Mouse (Mus musculus) right cerebral cortex, postnatal 10 days (tissue): Measurements from ENCODE around the gene Birc6.
A peak's percentile ranks its signal among the peaks of the same experiment; 100 is the strongest.

ENCODE experiments used
- DNase-seq, 2 experiments: peaks; one replicate each; pipeline ENCODE4 v3.0.0; 2021; ENCODE audit warnings: low spot score in 2 of 2

Gene Birc6

GRCm38 (mm10) chr17:74707637-74708152, 179.6 kb downstream of the Birc6 start:
- DNase-seq, result no peak

GRCm38 (mm10) chr17:74710731-74711130, 182.6 kb downstream of the Birc6 start:
- no peak for DNase-seq

- no peak for DNase-seq
Measured at GRCm38 (mm10) chr17:74711627-74712026, 183.5 kb downstream of the Birc6 start.

- DNase-seq, result no peak
Measured at GRCm38 (mm10) chr17:74715128-74715527, 187.0 kb downstream of the Birc6 start.

- DNase-seq, result no peak
Measured at GRCm38 (mm10) chr17:74715724-74716123, 187.6 kb downstream of the Birc6 start.

GRCm38 (mm10) chr17:74716643-74717042, 188.5 kb downstream of the Birc6 start:
- DNase-seq, result no peak

- no peak for DNase-seq
Measured at GRCm38 (mm10) chr17:74717091-74717617, 189.1 kb downstream of the Birc6 start.

- peak; percentile 98 to 99 for DNase-seq
Measured at GRCm38 (mm10) chr17:74717618-74718151, 189.6 kb downstream of the Birc6 start, which contains the start of gene Ttc27. TSS of gene Ttc27 (plus strand) at chr17:74717732.

GRCm38 (mm10) chr17:74732872-74733271, 204.8 kb downstream of the Birc6 start:
- no peak for DNase-seq

- DNase-seq, result no peak
Measured at GRCm38 (mm10) chr17:74735392-74735791, 207.3 kb downstream of the Birc6 start.

- no peak for DNase-seq
Measured at GRCm38 (mm10) chr17:74749659-74750058, 221.6 kb downstream of the Birc6 start.

- DNase-seq, result no peak
Measured at GRCm38 (mm10) chr17:74751026-74751425, 222.9 kb downstream of the Birc6 start.
